Mouse (Mus musculus) heart, postnatal 0 days (tissue): ENCODE measurements around the gene Acads.

ENCODE experiments used
- CTCF ChIP-seq: IDR thresholded peaks from 2 replicates; pipeline ENCODE4 v1.5.1; 2016; ENCODE audit warnings: antibody characterized with exemption, control low read depth, low read depth
- EP300 ChIP-seq: IDR thresholded peaks from 2 replicates; pipeline ENCODE4 v1.6.1; 2016; ENCODE audit warnings: antibody characterized with exemption, low read depth

- TF ChIP-seq CTCF (no peak), EP300 (no peak)
These were observed 18.7 kb downstream of the Acads start for GRCm38 (mm10) chr5:115100473-115100872.
